8 mouse cellular contexts compared by ENCODE assay signal in genomic region chr11:18870121-18870931, GRCm38 (mm10).
DNase-seq lines count a peak whose midpoint lies in the region; ATAC-seq and TF ChIP-seq lines count a peak whose summit lies in the region.

No protein-coding gene starts in this region.

- H3K27ac ChIP-seq in kidney, postnatal 0 days: peak overlapping the region; percentile 91
- peak overlapping the region; percentile 96 for H3K27ac ChIP-seq in hindbrain, embryonic 15.5 days (replicated peaks)
- H3K27ac ChIP-seq in olfactory bulb, adult 2 months (ENCODE audit: insufficient read depth, low read depth, low read length): peak overlapping the region; percentile 50; the same call in 1 of the 2 replicates

- intact Hi-C loops in gastrocnemius, postnatal 36 days (cut with DNase I): loop anchor here (10.0 kb wide), 3 partner anchors 664 to 1044 kb away; no protein-coding TSS in a partner anchor

- H3K9ac ChIP-seq in kidney, postnatal 0 days (ENCODE audit: low read depth, low read length): peak overlapping the region; percentile 74
- H3K9ac ChIP-seq in hindbrain, embryonic 15.5 days: peak overlapping the region; percentile 72

- H3K9me3 ChIP-seq in kidney, postnatal 0 days (replicated peaks; ENCODE audit: low read length): no peaks in the 10 kb centered on the region
- no peaks in the 10 kb centered on the region for H3K9me3 ChIP-seq in hindbrain, embryonic 15.5 days

- 6% methylated on average over 25 of the region's 25 CpGs for WGBS in kidney, postnatal 0 days
- WGBS in hindbrain, embryonic 15.5 days: 9% methylated on average over 25 of the region's 25 CpGs
- WGBS in olfactory bulb, adult 2 months: 38% methylated on average over 25 of the region's 25 CpGs

- peak overlapping the region; percentile 69 for H3K4me2 ChIP-seq in kidney, postnatal 0 days (ENCODE audit: low read length)
- H3K4me2 ChIP-seq in hindbrain, embryonic 15.5 days: peak overlapping the region; percentile 81

- no peaks in the 10 kb centered on the region for H3K36me3 ChIP-seq in kidney, postnatal 0 days (ENCODE audit: insufficient read depth, low read length)
- H3K36me3 ChIP-seq in hindbrain, embryonic 15.5 days: no peaks in the 10 kb centered on the region

- TF ChIP-seq CTCF in kidney, postnatal 0 days (IDR thresholded peaks at IDR 0.05; ENCODE audit: low read depth): no peak
- TF ChIP-seq CTCF in olfactory bulb, adult 2 months (IDR thresholded peaks at IDR 0.05; ENCODE audit: insufficient read depth, low read depth, low read length): no peak

- TF ChIP-seq POLR2A in olfactory bulb, adult 2 months (IDR thresholded peaks at IDR 0.05; ENCODE audit: insufficient read depth, low read depth, low read length): no peak

- DNase-seq in kidney, postnatal 0 days (ENCODE audit: low spot score): peak; percentile 69
- DNase-seq in kidney, adult 18-20 months: no peak
- DNase-seq in cerebellum, postnatal 14 days: peak; percentile 59 to 75
- no peak for DNase-seq in testis, postnatal 10 days (ENCODE audit: low spot score)
- no peak for DNase-seq in gastrocnemius, postnatal 36 days
- DNase-seq in layer of hippocampus, postnatal 14 days (ENCODE audit: low spot score in 2 of 2): no peak

- H3K4me3 ChIP-seq in kidney, postnatal 0 days (replicated peaks; ENCODE audit: low read depth, low read length): peak overlapping the region; percentile 47
- H3K4me3 ChIP-seq in hindbrain, embryonic 15.5 days: peak overlapping the region; percentile 42; the same call in 1 of the 2 replicates
- no peak overlapping the region for H3K4me3 ChIP-seq in olfactory bulb, adult 2 months (ENCODE audit: insufficient read depth, low read depth, low read length)

- no peak for ATAC-seq in kidney, postnatal 0 days (replicated peaks; ENCODE audit: low FRiP score, low read depth)
- ATAC-seq in hindbrain, embryonic 15.5 days (ENCODE audit: low FRiP score, low read depth): no peak

- H3K27me3 ChIP-seq in kidney, postnatal 0 days (ENCODE audit: insufficient read depth, low read length): no peaks in the 10 kb centered on the region; the same call in 1 of the 2 replicates
- no peaks in the 10 kb centered on the region for H3K27me3 ChIP-seq in hindbrain, embryonic 15.5 days

- peaks cover 4% of the 10 kb centered on the region; the same call in 1 of the 2 replicates for H3K4me1 ChIP-seq in kidney, postnatal 0 days (replicated peaks; ENCODE audit: insufficient read depth, low read length)
- H3K4me1 ChIP-seq in hindbrain, embryonic 15.5 days (replicated peaks): peaks cover 40% of the 10 kb centered on the region
- H3K4me1 ChIP-seq in olfactory bulb, adult 2 months (ENCODE audit: control insufficient read depth, insufficient read depth, low read length): peaks cover 7% of the 10 kb centered on the region; the same call in 1 of the 2 replicates

Comparison
In these comparisons a context has a peak if more than half of its experiments do, and no peak if none do; other contexts are left out.
1. DNase-seq: peak in kidney, postnatal 0 days (single experiment) and cerebellum, postnatal 14 days (2 of 2); none in kidney, adult 18-20 months (single experiment), testis, postnatal 10 days (single experiment), gastrocnemius, postnatal 36 days (0 of 2) and layer of hippocampus, postnatal 14 days (0 of 2).
2. Peak in every context shown above with its lines, with median percentiles within 50 percentile points of each other: H3K27ac ChIP-seq.